Mouse (Mus musculus) pancreas, adult 10 weeks (tissue): ENCODE data around the gene Gm10803. TPM values are rescaled to one million over a fixed set of nuclear protein-coding genes. Genes with fewer than 3 reads are reported as not detected.

Experiments used
- polyA plus RNA-seq: library from polyadenylated mRNA; stranded (reverse); fragments of 350-450 nt; fragmentation: Illumina TruSeq; extraction: RNeasy Lipid Tissue Mini Kit (QIAGEN cat#74804); gene quantifications from one replicate; pipeline ENCODE4 v1.2.3, GENCODE M21; 2015; ENCODE audit warnings: low read depth, low replicate concordance; ENCODE audit not compliant: insufficient read depth

Gm10803 gene
- polyA plus RNA-seq: not detected

DNA sequence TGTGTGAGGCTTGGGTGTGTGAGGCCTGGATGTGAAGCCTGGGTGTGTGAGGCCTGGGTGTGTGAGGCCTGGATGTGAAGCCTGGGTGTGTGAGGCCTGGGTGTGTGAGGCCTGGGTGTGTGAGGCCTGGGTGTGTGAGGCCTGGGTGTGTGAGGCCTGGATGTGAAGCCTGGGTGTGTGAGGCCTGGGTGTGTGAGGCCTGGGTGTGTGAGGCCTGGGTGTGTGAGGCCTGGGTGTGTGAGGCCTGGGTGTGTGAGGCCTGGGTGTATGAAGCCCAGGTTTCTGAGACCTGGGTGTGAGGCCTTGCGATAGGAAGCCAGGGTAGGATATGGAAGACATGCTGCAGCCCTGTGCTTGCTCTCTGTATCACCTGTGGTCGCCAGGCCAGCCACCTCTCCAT lies at the start of gene Gm10803:
Gene Gm10803, plus strand, starts transcription at position 301 of the 400 bp plus-strand sequence.

Other genes starting within 250 kb of the Gm10803 start
- 4.0 TPM for gene Tspan18, start 226.1 kb upstream of the Gm10803 start, polyA plus RNA-seq
- 24.9 TPM for gene Cd82, start 97.4 kb upstream of the Gm10803 start, polyA plus RNA-seq
- 0.39 TPM for gene Alx4, start 81.8 kb downstream of the Gm10803 start, polyA plus RNA-seq